Mouse (Mus musculus) heart, postnatal 0 days (tissue): ENCODE measurements around the gene Col9a1.

Experiments used
- CTCF ChIP-seq: IDR thresholded peaks from 2 replicates; pipeline ENCODE4 v1.5.1; 2016; ENCODE audit warnings: antibody characterized with exemption, control low read depth, low read depth
- EP300 ChIP-seq: IDR thresholded peaks from 2 replicates; pipeline ENCODE4 v1.6.1; 2016; ENCODE audit warnings: antibody characterized with exemption, low read depth

- TF ChIP-seq EP300 = no peak
- no peak for TF ChIP-seq CTCF
These were observed 45.7 kb downstream of the Col9a1 start for GRCm38 (mm10) chr1:24222981-24223612.
